Mouse (Mus musculus): ENCODE measurements around the gene Plscr2.
"Not testable (repeated sequence)": the region's sequence is repeated elsewhere in the genome, so short reads cannot be mapped to it uniquely, and the experiment has no call there.

Plscr2 gene

GRCm38 (mm10) chr9:92273956-92274762 is 1.2 kb upstream of the Plscr2 start:
- in situ Hi-C loops (cut with MseI, MboI): no loop called here

GRCm38 (mm10) chr9:92276360-92276759 is 958 bp downstream of the Plscr2 start:
- in situ Hi-C loops (cut with MseI, MboI): no loop called here

GRCm38 (mm10) chr9:92280048-92280447 is 4.6 kb downstream of the Plscr2 start:
- in situ Hi-C loops (cut with MseI, MboI): no loop called here

- in situ Hi-C loops (cut with MseI, MboI): no loop called here
Observed at GRCm38 (mm10) chr9:92282563-92283171, 7.3 kb downstream of the Plscr2 start.

- in situ Hi-C loops (cut with MseI, MboI): no loop called here
Observed at GRCm38 (mm10) chr9:92289675-92290074, 14.3 kb downstream of the Plscr2 start.

GRCm38 (mm10) chr9:92292169-92292568 is 16.8 kb downstream of the Plscr2 start:
- in situ Hi-C loops (cut with MseI, MboI): no loop called here

- in situ Hi-C loops (cut with MseI, MboI): no loop called here
Observed at GRCm38 (mm10) chr9:92292922-92293321, 17.5 kb downstream of the Plscr2 start.

GRCm38 (mm10) chr9:92293560-92294548 is 18.5 kb downstream of the Plscr2 start:
- in situ Hi-C loops (cut with MseI, MboI): no loop called here

- in situ Hi-C loops (cut with MseI, MboI): no loop called here
Observed at GRCm38 (mm10) chr9:92298288-92298687, 22.9 kb downstream of the Plscr2 start.

GRCm38 (mm10) chr9:92301213-92301612 is 25.8 kb downstream of the Plscr2 start:
- in situ Hi-C loops (cut with MseI, MboI): no loop called here

- in situ Hi-C loops (cut with MseI, MboI): no loop called here
Observed at GRCm38 (mm10) chr9:92305075-92305474, 29.7 kb downstream of the Plscr2 start.

GRCm38 (mm10) chr9:92305620-92306220 is 30.3 kb downstream of the Plscr2 start:
- in situ Hi-C loops (cut with MseI, MboI): no loop called here

GRCm38 (mm10) chr9:92309077-92309476 is 33.7 kb downstream of the Plscr2 start, which contains the start of gene 1700057G04Rik:
Gene 1700057G04Rik, plus strand, starts transcription at chr9:92309377.
- in situ Hi-C loops (cut with MseI, MboI): no loop called here

GRCm38 (mm10) chr9:92316791-92317190 is 41.4 kb downstream of the Plscr2 start:
- in situ Hi-C loops (cut with MseI, MboI): no loop called here

- in situ Hi-C loops (cut with MseI, MboI): not testable (repeated sequence)
Observed at GRCm38 (mm10) chr9:92325936-92326335, 50.5 kb downstream of the Plscr2 start.

GRCm38 (mm10) chr9:92326813-92327212 is 51.4 kb downstream of the Plscr2 start:
- in situ Hi-C loops (cut with MseI, MboI): no loop called here

- in situ Hi-C loops (cut with MseI, MboI): no loop called here
Observed at GRCm38 (mm10) chr9:92331383-92331782, 56.0 kb downstream of the Plscr2 start.

GRCm38 (mm10) chr9:92334845-92335244 is 59.4 kb downstream of the Plscr2 start:
- in situ Hi-C loops (cut with MseI, MboI): no loop called here

GRCm38 (mm10) chr9:92335277-92335818 is 59.9 kb downstream of the Plscr2 start:
- in situ Hi-C loops (cut with MseI, MboI): no loop called here

GRCm38 (mm10) chr9:92337063-92337462 is 61.7 kb downstream of the Plscr2 start:
- in situ Hi-C loops (cut with MseI, MboI): no loop called here

GRCm38 (mm10) chr9:92337661-92338060 is 62.3 kb downstream of the Plscr2 start:
- in situ Hi-C loops (cut with MseI, MboI): no loop called here

All from mouse trophoblast stem cell (cell line).